ENCODE assay signal across 10 mouse cellular contexts in the genomic region with DNA sequence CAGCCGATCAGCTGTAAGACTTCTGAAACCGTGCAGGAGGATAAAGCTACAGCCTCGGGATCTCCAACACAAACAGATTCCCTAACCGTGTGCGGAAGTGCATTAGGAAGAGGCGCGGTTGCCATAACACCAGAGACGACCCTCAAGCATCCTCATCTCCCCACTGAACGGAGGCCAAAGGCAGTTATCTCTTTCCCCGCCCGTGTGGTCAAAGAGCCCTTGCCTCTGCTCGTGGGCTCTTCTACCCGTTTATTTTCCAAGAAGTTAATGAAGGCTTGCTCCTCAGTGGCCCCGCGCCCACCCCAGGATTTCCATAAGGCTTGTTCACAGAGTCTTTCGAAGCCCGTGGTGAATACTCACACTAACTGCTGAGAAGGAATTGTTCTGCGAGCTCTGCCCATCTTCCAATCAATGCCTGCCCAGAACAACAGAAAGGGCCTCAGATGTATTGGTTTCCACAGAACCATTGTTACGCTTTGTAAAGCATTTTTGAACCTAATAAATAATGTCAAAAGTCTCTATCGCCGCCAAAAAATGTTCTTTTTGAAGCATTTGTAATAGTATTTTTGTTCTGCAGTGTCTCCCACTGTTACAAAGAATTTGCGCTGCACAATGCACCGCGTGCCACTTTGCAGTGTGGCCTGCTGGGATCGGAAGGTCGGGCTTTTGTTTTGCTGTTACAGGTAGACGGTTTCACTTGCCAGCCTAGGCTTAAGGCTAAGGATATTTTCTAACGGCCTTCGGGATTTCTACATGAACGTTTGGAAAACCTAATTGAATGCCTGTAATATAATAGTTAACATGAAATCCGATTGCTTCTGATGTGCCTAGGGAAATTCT.
DNase-seq lines count a peak whose midpoint lies in the region; ATAC-seq and TF ChIP-seq lines count a peak whose summit lies in the region.
"Had no signal": no experiment of that assay in that cellular context is flagged by ENCODE, and none has a peak within 500 bp of the region (broad histone marks: within the 10 kb centered on the region; RNA-seq: fewer than 3 reads in every experiment).

No protein-coding gene starts in this region.

- no peaks in the 10 kb centered on the region for H3K4me1 ChIP-seq in embryonic facial prominence, embryonic 14.5 days (ENCODE audit: control insufficient read depth, insufficient read depth, low read length)
- H3K4me1 ChIP-seq in hindbrain, embryonic 14.5 days (replicated peaks; ENCODE audit: control insufficient read depth, insufficient read depth, low read length), result peaks cover 10% of the 10 kb centered on the region; the same call in 1 of the 2 replicates
- no peaks in the 10 kb centered on the region for H3K4me1 ChIP-seq in intestine, embryonic 15.5 days (replicated peaks)
- H3K4me1 ChIP-seq: liver, embryonic 15.5 days had no signal

- peak; percentile 72 for DNase-seq in brain, embryonic 14.5 days (ENCODE audit: low read depth)
- DNase-seq in embryonic facial prominence, embryonic 14.5 days (ENCODE audit: low spot score), result peak; percentile 51
- peak; percentile 55 for DNase-seq in hindbrain, embryonic 14.5 days (ENCODE audit: low spot score)
- DNase-seq in neural tube, embryonic 10.5 days (ENCODE audit: extremely low spot score, low spot score), result peak; percentile 37
- DNase-seq in kidney, postnatal 14 days, result no peak
- no peak for DNase-seq in urinary bladder, adult 2 months (ENCODE audit: low spot score)
- DNase-seq in frontal cortex, adult 2 months (ENCODE audit: extremely low spot score in 1 of 2, low spot score in 1 of 2), result no peak

- H3K9ac ChIP-seq in embryonic facial prominence, embryonic 14.5 days (ENCODE audit: low read depth, low read length), result no peak overlapping the region
- peak overlapping the region; percentile 40 for H3K9ac ChIP-seq in hindbrain, embryonic 14.5 days
- no peak overlapping the region for H3K9ac ChIP-seq in intestine, embryonic 15.5 days
- H3K9ac ChIP-seq: liver, embryonic 15.5 days had no signal

- H3K36me3 ChIP-seq in embryonic facial prominence, embryonic 14.5 days (ENCODE audit: control insufficient read depth, insufficient read depth, low read length), result no peaks in the 10 kb centered on the region
- H3K36me3 ChIP-seq in hindbrain, embryonic 14.5 days (replicated peaks; ENCODE audit: control insufficient read depth, insufficient read depth), result no peaks in the 10 kb centered on the region
- no peaks in the 10 kb centered on the region for H3K36me3 ChIP-seq in intestine, embryonic 15.5 days
- H3K36me3 ChIP-seq: liver, embryonic 15.5 days had no signal

- H3K9me3 ChIP-seq in embryonic facial prominence, embryonic 14.5 days (ENCODE audit: control insufficient read depth, low read length), result no peaks in the 10 kb centered on the region
- no peaks in the 10 kb centered on the region for H3K9me3 ChIP-seq in hindbrain, embryonic 14.5 days (ENCODE audit: control insufficient read depth, low read length)
- H3K9me3 ChIP-seq in intestine, embryonic 15.5 days, result no peaks in the 10 kb centered on the region
- H3K9me3 ChIP-seq: liver, embryonic 15.5 days had no signal

- WGBS in embryonic facial prominence, embryonic 14.5 days, result 49% methylated on average over 31 of the region's 31 CpGs
- WGBS in hindbrain, embryonic 14.5 days, result 13% methylated on average over 31 of the region's 31 CpGs
- WGBS in intestine, embryonic 15.5 days, result 64% methylated on average over 31 of the region's 31 CpGs

- no peak overlapping the region for H3K27ac ChIP-seq in embryonic facial prominence, embryonic 14.5 days (replicated peaks; ENCODE audit: low read depth, low read length)
- H3K27ac ChIP-seq in hindbrain, embryonic 14.5 days, result no peak overlapping the region
- no peak overlapping the region for H3K27ac ChIP-seq in intestine, embryonic 15.5 days
- H3K27ac ChIP-seq: kidney, postnatal 0 days; liver, embryonic 15.5 days had no signal

- ATAC-seq in embryonic facial prominence, embryonic 14.5 days (ENCODE audit: low read depth), result peak; percentile 74; the same call in 1 of the 2 replicates
- peak; percentile 80; the same call in 1 of the 2 replicates for ATAC-seq in hindbrain, embryonic 14.5 days (ENCODE audit: low FRiP score)
- no peak for ATAC-seq in intestine, embryonic 15.5 days

- peak overlapping the region; percentile 14; the same call in 1 of the 2 replicates for H3K4me2 ChIP-seq in embryonic facial prominence, embryonic 14.5 days (ENCODE audit: low read depth, low read length)
- peak overlapping the region; percentile 40 for H3K4me2 ChIP-seq in hindbrain, embryonic 14.5 days (replicated peaks)
- H3K4me2 ChIP-seq in intestine, embryonic 15.5 days (replicated peaks), result no peak overlapping the region
- H3K4me2 ChIP-seq: liver, embryonic 15.5 days had no signal

- no peak for TF ChIP-seq POLR2A in brain, embryonic 14.5 days (IDR thresholded peaks at IDR 0.05; ENCODE audit: borderline replicate concordance, extremely low read depth, insufficient read depth, insufficient read length, poor library complexity, severe bottlenecking)

- no peak for TF ChIP-seq CTCF in brain, embryonic 14.5 days (IDR thresholded peaks at IDR 0.05; ENCODE audit: borderline replicate concordance, extremely low read depth, insufficient read depth, insufficient read length)

- no peak overlapping the region for H3K4me3 ChIP-seq in embryonic facial prominence, embryonic 14.5 days (ENCODE audit: low read depth, low read length)
- H3K4me3 ChIP-seq in hindbrain, embryonic 14.5 days (replicated peaks; ENCODE audit: low read length), result peak overlapping the region; percentile 7
- no peak overlapping the region for H3K4me3 ChIP-seq in intestine, embryonic 15.5 days (replicated peaks)
- H3K4me3 ChIP-seq: liver, embryonic 15.5 days had no signal

- H3K27me3 ChIP-seq in embryonic facial prominence, embryonic 14.5 days (replicated peaks; ENCODE audit: control insufficient read depth, insufficient read depth, low read length), result no peaks in the 10 kb centered on the region
- H3K27me3 ChIP-seq in hindbrain, embryonic 14.5 days (ENCODE audit: control insufficient read depth, insufficient read depth, low read length), result no peaks in the 10 kb centered on the region
- H3K27me3 ChIP-seq in intestine, embryonic 15.5 days (replicated peaks), result no peaks in the 10 kb centered on the region
- H3K27me3 ChIP-seq: liver, embryonic 15.5 days had no signal

Comparison
In these comparisons a context has a peak if more than half of its experiments do, and no peak if none do; other contexts are left out.
1. DNase-seq: peak in brain, embryonic 14.5 days (single experiment), embryonic facial prominence, embryonic 14.5 days (single experiment), hindbrain, embryonic 14.5 days (single experiment) and neural tube, embryonic 10.5 days (single experiment); none in kidney, postnatal 14 days (single experiment), urinary bladder, adult 2 months (single experiment) and frontal cortex, adult 2 months (0 of 2).